Mouse (Mus musculus): ENCODE data around the gene Cd5.

The Cd5 gene

GRCm38 (mm10) chr19:10703470-10703869 is 35.3 kb downstream of the Cd5 start:
- no peaks in the 10 kb centered on the region for H3K27me3 ChIP-seq (ENCODE audit: insufficient read depth, low read length)
- TF ChIP-seq NANOG (IDR thresholded peaks at IDR 0.05; ENCODE audit: borderline replicate concordance, low read length) (no peak), CTCF (conservative IDR thresholded peaks at IDR 0.05; ENCODE audit: low read length) (no peak), POU5F1 (IDR thresholded peaks at IDR 0.05; ENCODE audit: borderline replicate concordance, low read length) (no peak)
- H3K36me3 ChIP-seq (ENCODE audit: insufficient read depth, low read length), result peaks cover 24% of the 10 kb centered on the region
- H3K4me1 ChIP-seq (replicated peaks; ENCODE audit: low read depth, low read length), result peaks cover 54% of the 10 kb centered on the region
- H3K4me3 ChIP-seq (replicated peaks; ENCODE audit: low read length), result no peak overlapping the region
- H3K9me3 ChIP-seq (ENCODE audit: low read length), result no peaks in the 10 kb centered on the region

DNA sequence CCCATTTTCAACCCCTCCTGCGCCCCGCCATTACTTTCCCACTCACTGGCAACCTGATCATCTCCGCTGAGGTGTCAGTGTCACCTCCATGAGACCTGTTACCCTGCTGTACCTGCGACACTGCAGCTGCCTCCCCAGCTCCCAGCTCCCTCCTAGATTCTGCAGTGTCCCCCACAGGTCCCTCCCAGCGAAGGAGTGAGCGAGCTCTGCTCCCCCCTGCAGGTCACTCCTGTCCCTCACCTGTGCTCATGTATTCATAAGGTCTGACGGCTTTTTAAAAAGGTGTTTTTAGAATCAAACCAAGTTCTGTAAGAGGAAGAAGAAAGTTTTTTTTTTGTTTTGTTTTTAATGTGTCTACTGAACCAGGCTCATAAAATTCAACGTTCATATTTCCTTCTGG is 36.7 kb downstream of the Cd5 start:
- H3K27me3 ChIP-seq (ENCODE audit: insufficient read depth, low read length), result no peaks in the 10 kb centered on the region
- H3K4me1 ChIP-seq (replicated peaks; ENCODE audit: low read depth, low read length), result peaks cover 59% of the 10 kb centered on the region
- no peaks in the 10 kb centered on the region for H3K9me3 ChIP-seq (ENCODE audit: low read length)
- TF ChIP-seq NANOG (IDR thresholded peaks at IDR 0.05; ENCODE audit: borderline replicate concordance, low read length) (no peak), POU5F1 (IDR thresholded peaks at IDR 0.05; ENCODE audit: borderline replicate concordance, low read length) (no peak), CTCF (conservative IDR thresholded peaks at IDR 0.05; ENCODE audit: low read length) (no peak; the same call in 1 of the 2 replicates)
- H3K4me3 ChIP-seq (replicated peaks; ENCODE audit: low read length), result no peak overlapping the region
- peaks cover 11% of the 10 kb centered on the region for H3K36me3 ChIP-seq (ENCODE audit: insufficient read depth, low read length)

- no peak for TF ChIP-seq NANOG (IDR thresholded peaks at IDR 0.05; ENCODE audit: borderline replicate concordance, low read length)
- no peak for TF ChIP-seq POU5F1 (IDR thresholded peaks at IDR 0.05; ENCODE audit: borderline replicate concordance, low read length)
- no peak for TF ChIP-seq CTCF (conservative IDR thresholded peaks at IDR 0.05; ENCODE audit: low read length)
- Histone ChIP-seq H3K4me1 (replicated peaks; ENCODE audit: low read depth, low read length) (peaks cover 57% of the 10 kb centered on the region), H3K9me3 (ENCODE audit: low read length) (peaks cover 3% of the 10 kb centered on the region), H3K36me3 (ENCODE audit: insufficient read depth, low read length) (peaks cover 3% of the 10 kb centered on the region; the same call in 1 of the 2 replicates), H3K27me3 (ENCODE audit: insufficient read depth, low read length) (no peaks in the 10 kb centered on the region), H3K4me3 (replicated peaks; ENCODE audit: low read length) (no peak overlapping the region)
Measured at GRCm38 (mm10) chr19:10701013-10701726, 37.6 kb downstream of the Cd5 start.

DNA sequence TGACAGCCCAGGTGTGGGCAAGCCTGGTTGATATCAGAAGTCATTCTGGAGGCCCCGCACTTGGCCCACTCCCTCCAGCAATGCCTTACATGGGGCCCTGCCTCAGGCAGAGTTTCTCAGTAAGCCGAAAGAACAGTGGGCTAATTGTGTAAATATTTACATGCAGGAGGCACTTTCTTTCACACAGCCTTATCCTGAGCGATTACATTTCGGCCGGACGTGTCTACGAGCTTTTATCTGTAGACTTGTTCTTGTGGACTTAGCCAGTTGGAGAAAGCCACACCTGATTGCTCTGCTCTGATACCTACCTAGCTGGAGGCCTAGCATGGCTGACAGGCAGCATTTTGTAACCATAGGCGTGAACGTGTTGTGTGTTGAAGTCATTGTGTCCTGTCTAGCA is 39.0 kb downstream of the Cd5 start:
- TF ChIP-seq POU5F1 (IDR thresholded peaks at IDR 0.05; ENCODE audit: borderline replicate concordance, low read length), result no peak
- TF ChIP-seq CTCF (conservative IDR thresholded peaks at IDR 0.05; ENCODE audit: low read length), result no peak
- TF ChIP-seq NANOG (IDR thresholded peaks at IDR 0.05; ENCODE audit: borderline replicate concordance, low read length), result no peak
- Histone ChIP-seq H3K4me1 (replicated peaks; ENCODE audit: low read depth, low read length) (peaks cover 53% of the 10 kb centered on the region), H3K27me3 (ENCODE audit: insufficient read depth, low read length) (no peaks in the 10 kb centered on the region)

GRCm38 (mm10) chr19:10698131-10698991 is 40.4 kb downstream of the Cd5 start:
- no peaks in the 10 kb centered on the region for H3K36me3 ChIP-seq (ENCODE audit: insufficient read depth, low read length)
- no peaks in the 10 kb centered on the region for H3K27me3 ChIP-seq (ENCODE audit: insufficient read depth, low read length)
- peaks cover 50% of the 10 kb centered on the region for H3K4me1 ChIP-seq (replicated peaks; ENCODE audit: low read depth, low read length)
- no peak overlapping the region for H3K4me3 ChIP-seq (replicated peaks; ENCODE audit: low read length)
- no peak for TF ChIP-seq CTCF (conservative IDR thresholded peaks at IDR 0.05; ENCODE audit: low read length)
- TF ChIP-seq POU5F1 (IDR thresholded peaks at IDR 0.05; ENCODE audit: borderline replicate concordance, low read length), result no peak
- TF ChIP-seq NANOG (IDR thresholded peaks at IDR 0.05; ENCODE audit: borderline replicate concordance, low read length), result no peak
- H3K9me3 ChIP-seq (ENCODE audit: low read length), result peaks cover 14% of the 10 kb centered on the region

More for the DNA sequence above, 39.0 kb downstream of the Cd5 start:
- H3K36me3 ChIP-seq (ENCODE audit: insufficient read depth, low read length), result no peaks in the 10 kb centered on the region
- H3K4me3 ChIP-seq (replicated peaks; ENCODE audit: low read length), result no peak overlapping the region
- peaks cover 14% of the 10 kb centered on the region for H3K9me3 ChIP-seq (ENCODE audit: low read length)

- Histone ChIP-seq H3K4me3 (replicated peaks; ENCODE audit: low read length) (no peak overlapping the region), H3K9me3 (ENCODE audit: low read length) (peaks cover 14% of the 10 kb centered on the region), H3K36me3 (ENCODE audit: insufficient read depth, low read length) (no peaks in the 10 kb centered on the region; the same call in 1 of the 2 replicates), H3K4me1 (replicated peaks; ENCODE audit: low read depth, low read length) (peaks cover 51% of the 10 kb centered on the region), H3K27me3 (ENCODE audit: insufficient read depth, low read length) (no peaks in the 10 kb centered on the region)
- TF ChIP-seq NANOG (IDR thresholded peaks at IDR 0.05; ENCODE audit: borderline replicate concordance, low read length), result no peak
- TF ChIP-seq POU5F1 (IDR thresholded peaks at IDR 0.05; ENCODE audit: borderline replicate concordance, low read length), result no peak
- no peak for TF ChIP-seq CTCF (conservative IDR thresholded peaks at IDR 0.05; ENCODE audit: low read length)
Measured at GRCm38 (mm10) chr19:10695801-10696200, 43.0 kb downstream of the Cd5 start.

DNA sequence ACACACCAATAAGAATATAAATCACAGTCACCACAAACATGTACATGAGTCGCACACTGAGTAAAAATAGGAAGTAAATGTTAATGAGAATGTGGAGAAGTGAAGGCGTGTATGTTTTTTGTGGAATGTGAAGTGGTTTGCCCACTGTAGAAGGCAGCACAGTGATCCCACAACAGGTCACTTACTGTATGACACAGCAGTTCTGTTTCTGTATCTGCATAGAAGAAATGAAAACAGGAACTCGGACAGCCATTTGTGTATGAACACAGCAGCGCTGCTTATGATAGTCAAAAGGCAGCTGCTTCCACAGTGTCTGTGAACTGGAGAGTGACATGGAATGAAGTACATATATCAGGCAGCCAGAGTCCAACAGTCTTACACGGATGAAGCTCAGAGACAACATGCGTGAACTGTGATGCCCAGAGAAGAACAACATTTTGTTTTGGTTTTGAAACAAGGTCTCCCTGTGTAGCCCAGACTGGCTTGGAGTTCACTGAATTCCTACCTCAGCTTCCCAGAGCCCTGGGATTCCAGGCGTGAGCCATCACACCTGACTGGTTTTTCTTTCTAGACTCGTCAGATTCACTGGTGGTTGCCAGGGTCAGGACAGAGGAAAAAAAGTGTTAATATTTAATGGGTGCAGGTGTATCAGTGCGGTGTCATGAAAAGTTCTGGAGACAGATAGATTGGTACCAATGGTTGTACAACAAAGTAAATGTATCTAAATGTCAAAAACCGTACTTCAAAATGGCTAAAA is 44.7 kb downstream of the Cd5 start:
- no peaks in the 10 kb centered on the region; the same call in 1 of the 2 replicates for H3K36me3 ChIP-seq (ENCODE audit: insufficient read depth, low read length)
- TF ChIP-seq CTCF (conservative IDR thresholded peaks at IDR 0.05; ENCODE audit: low read length) (no peak), NANOG (IDR thresholded peaks at IDR 0.05; ENCODE audit: borderline replicate concordance, low read length) (no peak), POU5F1 (IDR thresholded peaks at IDR 0.05; ENCODE audit: borderline replicate concordance, low read length) (no peak)
- H3K9me3 ChIP-seq (ENCODE audit: low read length), result peaks cover 14% of the 10 kb centered on the region
- no peak overlapping the region for H3K4me3 ChIP-seq (replicated peaks; ENCODE audit: low read length)
- H3K4me1 ChIP-seq (replicated peaks; ENCODE audit: low read depth, low read length), result peaks cover 55% of the 10 kb centered on the region
- H3K27me3 ChIP-seq (ENCODE audit: insufficient read depth, low read length), result no peaks in the 10 kb centered on the region

GRCm38 (mm10) chr19:10692361-10692760 is 46.4 kb downstream of the Cd5 start:
- peaks cover 14% of the 10 kb centered on the region for H3K9me3 ChIP-seq (ENCODE audit: low read length)
- H3K36me3 ChIP-seq (ENCODE audit: insufficient read depth, low read length), result no peaks in the 10 kb centered on the region; the same call in 1 of the 2 replicates
- H3K4me3 ChIP-seq (replicated peaks; ENCODE audit: low read length), result no peak overlapping the region
- H3K4me1 ChIP-seq (replicated peaks; ENCODE audit: low read depth, low read length), result peaks cover 47% of the 10 kb centered on the region
- H3K27me3 ChIP-seq (ENCODE audit: insufficient read depth, low read length), result no peaks in the 10 kb centered on the region
- TF ChIP-seq POU5F1 (IDR thresholded peaks at IDR 0.05; ENCODE audit: borderline replicate concordance, low read length) (no peak), CTCF (conservative IDR thresholded peaks at IDR 0.05; ENCODE audit: low read length) (no peak), NANOG (IDR thresholded peaks at IDR 0.05; ENCODE audit: borderline replicate concordance, low read length) (no peak)

Measured in E14TG2a.4 (cell line).